Mouse (Mus musculus): ENCODE measurements around the gene Habp4. TPM values are rescaled to one million over a fixed set of nuclear protein-coding genes. Genes with fewer than 3 reads are reported as not detected.

Habp4 gene
- polyA plus RNA-seq, 1 experiment = 32.5 TPM

- no peaks in the 10 kb centered on the region for H3K79me2 ChIP-seq (ENCODE audit: control insufficient read depth, insufficient read depth)
- H3ac ChIP-seq (ENCODE audit: control insufficient read depth, insufficient read length) = no peak overlapping the region
- no peak overlapping the region for H3K4me2 ChIP-seq (ENCODE audit: low read depth)
- no peaks in the 10 kb centered on the region for H3K27me3 ChIP-seq (ENCODE audit: control insufficient read depth, insufficient read depth, insufficient read length)
- H3K36me3 ChIP-seq (ENCODE audit: control insufficient read depth, insufficient read depth) = peaks cover 4% of the 10 kb centered on the region
- TF ChIP-seq E2F4 (IDR thresholded peaks at IDR 0.05; ENCODE audit: insufficient read depth) = no peak
- no peak for TF ChIP-seq MYOD1 (IDR thresholded peaks at IDR 0.05; ENCODE audit: control insufficient read depth in 1 of 3, insufficient read length in 2 of 3, low read depth in 2 of 3)
- no peak for TF ChIP-seq USF1 (IDR thresholded peaks at IDR 0.05; ENCODE audit: low read depth)
- no peak for TF ChIP-seq POLR2A (IDR thresholded peaks at IDR 0.05; ENCODE audit: insufficient read length, low read depth)
- TF ChIP-seq MYOG (IDR thresholded peaks at IDR 0.05; ENCODE audit: control insufficient read depth in 1 of 3, insufficient read depth in 1 of 3, insufficient read length in 2 of 3, low read depth in 2 of 3) = no peak
- TF ChIP-seq POLR2AphosphoS2 (IDR thresholded peaks at IDR 0.05; ENCODE audit: insufficient read length, low read depth) = no peak
- TF ChIP-seq TCF12 (IDR thresholded peaks at IDR 0.05; ENCODE audit: insufficient read depth, poor library complexity, severe bottlenecking) = no peak
- TF ChIP-seq CEBPB (IDR thresholded peaks at IDR 0.05; ENCODE audit: insufficient read depth, poor library complexity, severe bottlenecking) = no peak
- no peak for TF ChIP-seq REST (IDR thresholded peaks at IDR 0.05; ENCODE audit: insufficient read depth, insufficient read length)
- no peak for TF ChIP-seq TCF3 (IDR thresholded peaks at IDR 0.05; ENCODE audit: insufficient read length, low read depth)
- no peak for TF ChIP-seq SRF (IDR thresholded peaks at IDR 0.05; ENCODE audit: control insufficient read depth, insufficient read length, low read depth)
- no peak for TF ChIP-seq MAX (IDR thresholded peaks at IDR 0.05; ENCODE audit: low read depth)
- H3K4me3 ChIP-seq = no peak overlapping the region
Observed at GRCm38 (mm10) chr13:64208146-64208545, 46.5 kb downstream of the Habp4 start.

GRCm38 (mm10) chr13:64211995-64212603 is 50.5 kb downstream of the Habp4 start:
- Histone ChIP-seq H3K27me3 (ENCODE audit: control insufficient read depth, insufficient read depth, insufficient read length) (no peaks in the 10 kb centered on the region), H3K4me3 (no peak overlapping the region), H3K36me3 (ENCODE audit: control insufficient read depth, insufficient read depth) (peaks cover 4% of the 10 kb centered on the region), H3ac (ENCODE audit: control insufficient read depth, insufficient read length) (no peak overlapping the region), H3K79me2 (ENCODE audit: control insufficient read depth, insufficient read depth) (no peaks in the 10 kb centered on the region), H3K4me2 (ENCODE audit: low read depth) (no peak overlapping the region)
- no peak for TF ChIP-seq MAX (IDR thresholded peaks at IDR 0.05; ENCODE audit: low read depth)
- TF ChIP-seq USF1 (IDR thresholded peaks at IDR 0.05; ENCODE audit: low read depth) = no peak

- no peaks in the 10 kb centered on the region for H3K36me3 ChIP-seq (ENCODE audit: control insufficient read depth, insufficient read depth)
- no peak overlapping the region for H3K4me2 ChIP-seq (ENCODE audit: low read depth)
- H3K79me2 ChIP-seq (ENCODE audit: control insufficient read depth, insufficient read depth) = no peaks in the 10 kb centered on the region
- H3K4me3 ChIP-seq = no peak overlapping the region
- no peak overlapping the region for H3ac ChIP-seq (ENCODE audit: control insufficient read depth, insufficient read length)
- no peaks in the 10 kb centered on the region for H3K27me3 ChIP-seq (ENCODE audit: control insufficient read depth, insufficient read depth, insufficient read length)
- no peak for TF ChIP-seq SRF (IDR thresholded peaks at IDR 0.05; ENCODE audit: control insufficient read depth, insufficient read length, low read depth)
- no peak for TF ChIP-seq MYOG (IDR thresholded peaks at IDR 0.05; ENCODE audit: control insufficient read depth in 1 of 3, insufficient read depth in 1 of 3, insufficient read length in 2 of 3, low read depth in 2 of 3)
- TF ChIP-seq POLR2A (IDR thresholded peaks at IDR 0.05; ENCODE audit: insufficient read length, low read depth) = no peak
- TF ChIP-seq TCF3 (IDR thresholded peaks at IDR 0.05; ENCODE audit: insufficient read length, low read depth) = no peak
- TF ChIP-seq USF1 (IDR thresholded peaks at IDR 0.05; ENCODE audit: low read depth) = no peak
- no peak for TF ChIP-seq POLR2AphosphoS2 (IDR thresholded peaks at IDR 0.05; ENCODE audit: insufficient read length, low read depth)
- TF ChIP-seq E2F4 (IDR thresholded peaks at IDR 0.05; ENCODE audit: insufficient read depth) = no peak
- no peak for TF ChIP-seq TCF12 (IDR thresholded peaks at IDR 0.05; ENCODE audit: insufficient read depth, poor library complexity, severe bottlenecking)
- TF ChIP-seq MAX (IDR thresholded peaks at IDR 0.05; ENCODE audit: low read depth) = no peak
- TF ChIP-seq CEBPB (IDR thresholded peaks at IDR 0.05; ENCODE audit: insufficient read depth, poor library complexity, severe bottlenecking) = no peak
- TF ChIP-seq REST (IDR thresholded peaks at IDR 0.05; ENCODE audit: insufficient read depth, insufficient read length) = no peak
- TF ChIP-seq MYOD1 (IDR thresholded peaks at IDR 0.05; ENCODE audit: control insufficient read depth in 1 of 3, insufficient read length in 2 of 3, low read depth in 2 of 3) = no peak
Observed at GRCm38 (mm10) chr13:64214891-64215290, 53.3 kb downstream of the Habp4 start.

GRCm38 (mm10) chr13:64225738-64226137 is 64.1 kb downstream of the Habp4 start:
- Histone ChIP-seq H3ac (ENCODE audit: control insufficient read depth, insufficient read length) (no peak overlapping the region), H3K79me2 (ENCODE audit: control insufficient read depth, insufficient read depth) (no peaks in the 10 kb centered on the region), H3K27me3 (ENCODE audit: control insufficient read depth, insufficient read depth, insufficient read length) (no peaks in the 10 kb centered on the region), H3K4me2 (ENCODE audit: low read depth) (no peak overlapping the region), H3K36me3 (ENCODE audit: control insufficient read depth, insufficient read depth) (no peaks in the 10 kb centered on the region), H3K4me3 (no peak overlapping the region)
- TF ChIP-seq SRF (IDR thresholded peaks at IDR 0.05; ENCODE audit: control insufficient read depth, insufficient read length, low read depth) (no peak), USF1 (IDR thresholded peaks at IDR 0.05; ENCODE audit: low read depth) (no peak), MAX (IDR thresholded peaks at IDR 0.05; ENCODE audit: low read depth) (no peak), TCF12 (IDR thresholded peaks at IDR 0.05; ENCODE audit: insufficient read depth, poor library complexity, severe bottlenecking) (no peak), CEBPB (IDR thresholded peaks at IDR 0.05; ENCODE audit: insufficient read depth, poor library complexity, severe bottlenecking) (no peak), REST (IDR thresholded peaks at IDR 0.05; ENCODE audit: insufficient read depth, insufficient read length) (no peak), MYOD1 (IDR thresholded peaks at IDR 0.05; ENCODE audit: control insufficient read depth in 1 of 3, insufficient read length in 2 of 3, low read depth in 2 of 3) (no peak), POLR2A (IDR thresholded peaks at IDR 0.05; ENCODE audit: insufficient read length, low read depth) (no peak), TCF3 (IDR thresholded peaks at IDR 0.05; ENCODE audit: insufficient read length, low read depth) (no peak), POLR2AphosphoS2 (IDR thresholded peaks at IDR 0.05; ENCODE audit: insufficient read length, low read depth) (no peak), MYOG (IDR thresholded peaks at IDR 0.05; ENCODE audit: control insufficient read depth in 1 of 3, insufficient read depth in 1 of 3, insufficient read length in 2 of 3, low read depth in 2 of 3) (no peak), E2F4 (IDR thresholded peaks at IDR 0.05; ENCODE audit: insufficient read depth) (no peak)

GRCm38 (mm10) chr13:64226725-64227124 is 65.1 kb downstream of the Habp4 start:
- TF ChIP-seq CEBPB (IDR thresholded peaks at IDR 0.05; ENCODE audit: insufficient read depth, poor library complexity, severe bottlenecking) (no peak), MAX (IDR thresholded peaks at IDR 0.05; ENCODE audit: low read depth) (no peak)
- Histone ChIP-seq H3K27me3 (ENCODE audit: control insufficient read depth, insufficient read depth, insufficient read length) (no peaks in the 10 kb centered on the region), H3ac (ENCODE audit: control insufficient read depth, insufficient read length) (no peak overlapping the region), H3K4me3 (no peak overlapping the region), H3K4me2 (ENCODE audit: low read depth) (no peak overlapping the region), H3K36me3 (ENCODE audit: control insufficient read depth, insufficient read depth) (no peaks in the 10 kb centered on the region), H3K79me2 (ENCODE audit: control insufficient read depth, insufficient read depth) (no peaks in the 10 kb centered on the region)
